In the genomic region with DNA sequence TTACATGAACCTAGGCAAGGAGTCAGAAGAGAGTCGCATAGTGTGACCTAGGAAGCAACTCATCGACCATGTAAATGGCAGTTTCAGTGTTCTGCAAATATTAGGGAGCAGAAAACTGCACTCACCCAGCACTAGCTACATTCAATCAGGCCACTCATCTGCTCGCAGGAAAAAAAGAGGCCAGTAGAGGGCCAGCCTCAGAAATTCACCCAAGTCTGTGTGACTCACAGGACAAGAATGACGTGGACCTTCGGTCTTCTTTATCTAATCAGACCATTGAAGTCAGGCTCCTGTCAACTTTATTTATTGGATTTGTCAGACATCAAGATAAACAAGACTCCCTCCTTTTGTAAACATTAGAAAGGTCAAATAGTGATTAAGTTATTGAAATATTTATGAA, we compare ENCODE assay signal across 11 mouse cellular contexts.
DNase-seq lines count a peak whose midpoint lies in the region; ATAC-seq and TF ChIP-seq lines count a peak whose summit lies in the region.
"Had no signal": no experiment of that assay in that cellular context is flagged by ENCODE, and none has a peak within 500 bp of the region (broad histone marks: within the 10 kb centered on the region; RNA-seq: fewer than 3 reads in every experiment).

No protein-coding gene starts in this region.

- peak; percentile 63 for TF ChIP-seq CTCF in layer of hippocampus, adult 2 months (conservative IDR thresholded peaks at IDR 0.05)

- peak; percentile 12 to 17 for DNase-seq in cerebellum, postnatal 10 days
- DNase-seq in cerebellum, postnatal 36 days: no peak
- no peak for DNase-seq in layer of hippocampus, adult 2 months (ENCODE audit: low spot score in 2 of 2)
- no peak for DNase-seq in layer of hippocampus, adult 8-10 months (ENCODE audit: low spot score in 2 of 2)
- peak; percentile 3 for DNase-seq in R1 (ENCODE audit: low read depth, low spot score)
- peak; percentile 55 for DNase-seq in intestine, embryonic 14.5 days (ENCODE audit: low spot score)
- no peak for DNase-seq in cerebellum, adult 11-12 months
- DNase-seq: gastrocnemius, postnatal 10 days; heart, postnatal 14 days; spleen, adult 18-20 months had no signal

- 36% methylated on average over 5 of the region's 5 CpGs for WGBS in intestine, embryonic 14.5 days

- H3K4me3 ChIP-seq in layer of hippocampus, adult 2 months: no peak overlapping the region
- H3K4me3 ChIP-seq in intestine, embryonic 14.5 days (ENCODE audit: low read depth, low read length): no peak overlapping the region

- ATAC-seq in intestine, embryonic 14.5 days (replicated peaks; ENCODE audit: low FRiP score, low TSS enrichment, low read depth): 0 out of 2 replicates have a peak, but pooled peaks have one; percentile 47
- no peak for ATAC-seq in erythroid progenitor cell, adult 5-6 weeks (replicated peaks; ENCODE audit: low FRiP score, poor library complexity, severe bottlenecking)

- no peaks in the 10 kb centered on the region for H3K9me3 ChIP-seq in intestine, embryonic 14.5 days (ENCODE audit: control insufficient read depth, low read length)

- no peaks in the 10 kb centered on the region for H3K36me3 ChIP-seq in intestine, embryonic 14.5 days (ENCODE audit: control insufficient read depth, insufficient read depth, low read length)

- H3K4me1 ChIP-seq in intestine, embryonic 14.5 days (replicated peaks; ENCODE audit: control insufficient read depth, insufficient read depth, low read length): no peaks in the 10 kb centered on the region

- no peaks in the 10 kb centered on the region for H3K27me3 ChIP-seq in intestine, embryonic 14.5 days (replicated peaks; ENCODE audit: control insufficient read depth, insufficient read depth, low read length)

- no peak overlapping the region for H3K9ac ChIP-seq in intestine, embryonic 14.5 days (ENCODE audit: low read length)

- H3K27ac ChIP-seq in layer of hippocampus, adult 2 months: no peak overlapping the region
- no peak overlapping the region for H3K27ac ChIP-seq in intestine, embryonic 14.5 days (ENCODE audit: low read depth)

- no peak overlapping the region for H3K4me2 ChIP-seq in intestine, embryonic 14.5 days (ENCODE audit: low read length)

Comparison
In these comparisons a context has a peak if more than half of its experiments do, and no peak if none do; other contexts are left out.
1. DNase-seq: peak in cerebellum, postnatal 10 days (2 of 2), R1 (single experiment) and intestine, embryonic 14.5 days (single experiment); none in cerebellum, postnatal 36 days (0 of 2), layer of hippocampus, adult 2 months (0 of 2), layer of hippocampus, adult 8-10 months (0 of 2) and cerebellum, adult 11-12 months (single experiment).